Mouse (Mus musculus) embryonic facial prominence, embryonic 10.5 days (tissue): Measurements from ENCODE around the gene Eno2. TPM values are rescaled to one million over a fixed set of nuclear protein-coding genes. Genes with fewer than 3 reads are reported as not detected.
"Not testable (repeated sequence)": the region's sequence is repeated elsewhere in the genome, so short reads cannot be mapped to it uniquely, and the experiment has no call there.

Source experiments
- DNase-seq: peaks from one replicate; pipeline ENCODE4 v3.0.0-alpha.2; 2017; ENCODE audit warnings: low spot score
- H3K27ac ChIP-seq: fragments of 300-500 bp; sonication (generic); replicated peaks from 2 replicates; pipeline ENCODE4 v1.5.1; 2016; ENCODE audit warnings: mild to moderate bottlenecking
- H3K27me3 ChIP-seq: fragments of 300-500 bp; sonication (generic); replicated peaks from 2 replicates; pipeline ENCODE4 v1.6.1; 2016; ENCODE audit warnings: low read depth, mild to moderate bottlenecking; ENCODE audit not compliant: poor library complexity, severe bottlenecking
- H3K36me3 ChIP-seq: fragments of 300-500 bp; sonication (generic); replicated peaks from 2 replicates; pipeline ENCODE4 v1.6.1; 2016; ENCODE audit warnings: mild to moderate bottlenecking, moderate library complexity
- H3K4me1 ChIP-seq: fragments of 300-500 bp; sonication (generic); 2 replicates; pipeline ENCODE4 v1.6.1; 2016
- H3K4me3 ChIP-seq: fragments of 300-500 bp; sonication (generic); 2 replicates; pipeline ENCODE4 v1.5.1; 2016; ENCODE audit warnings: mild to moderate bottlenecking, moderate library complexity
- H3K9me3 ChIP-seq: fragments of 300-500 bp; sonication (generic); 2 replicates; pipeline ENCODE4 v1.6.1; 2016; ENCODE audit warnings: mild to moderate bottlenecking
- WGBS: fragments of 180-500 bp; shearing (Covaris S2); methylation state at CpG from one replicate; pipeline ENCODE4 v1.1.7; 2016; 5-methylcytosine and 5-hydroxymethylcytosine counted together
- polyA plus RNA-seq: library from polyadenylated mRNA; unstranded; fragments of >200 nt; fragmentation: Nextera tagmentation; extraction: Ambion mirVana; gene quantifications from 2 replicates; pipeline ENCODE4 v1.2.1, GENCODE M21; 2016

Gene Eno2
- polyA plus RNA-seq, 1 experiment from 2014 or later = 2.3 TPM

- peaks cover 45% of the 10 kb centered on the region for H3K36me3 ChIP-seq
- not testable (repeated sequence) for DNase-seq, H3K27me3 ChIP-seq, H3K27ac ChIP-seq, H3K9me3 ChIP-seq
- WGBS = 85% methylated on average over 11 of the region's 11 CpGs
- H3K4me1 ChIP-seq = peaks cover 75% of the 10 kb centered on the region
- H3K4me3 ChIP-seq = 0 out of 2 replicates have a peak overlapping the region, but pooled peaks have one; percentile 66
These were observed 41.3 kb upstream of the Eno2 start for GRCm38 (mm10) chr6:124810566-124811402.

- no peak for DNase-seq
- no peaks in the 10 kb centered on the region for H3K27me3 ChIP-seq
- peaks cover 36% of the 10 kb centered on the region for H3K36me3 ChIP-seq
- peaks cover 78% of the 10 kb centered on the region for H3K4me1 ChIP-seq
- 49% methylated on average over 14 of the region's 14 CpGs for WGBS
- peak overlapping the region; percentile 87 for H3K27ac ChIP-seq
- no peaks in the 10 kb centered on the region for H3K9me3 ChIP-seq
- H3K4me3 ChIP-seq = peak overlapping the region; percentile 66
These were observed 40.5 kb upstream of the Eno2 start for GRCm38 (mm10) chr6:124809775-124810538.

GRCm38 (mm10) chr6:124809052-124809774 lies 39.7 kb upstream of the Eno2 start:
- under 1% methylated on average over 35 of the region's 35 CpGs for WGBS
- H3K4me1 ChIP-seq = peaks cover 72% of the 10 kb centered on the region
- DNase-seq = peak; percentile 90

GRCm38 (mm10) chr6:124808358-124809012 lies 39.0 kb upstream of the Eno2 start, which contains the start of gene Spsb2:
TSS of gene Spsb2 (plus strand) at chr6:124808661.
- H3K9me3 ChIP-seq = no peaks in the 10 kb centered on the region
- H3K4me3 ChIP-seq = peak within 1 kb of the TSS; percentile 66
- H3K27ac ChIP-seq = peak within 1 kb of the TSS; percentile 87
- DNase-seq = peak; percentile 87
- peaks cover 33% of the 10 kb centered on the region for H3K36me3 ChIP-seq
- H3K27me3 ChIP-seq = no peaks in the 10 kb centered on the region
- WGBS = 5% methylated on average over 29 of the region's 29 CpGs
- peaks cover 70% of the 10 kb centered on the region for H3K4me1 ChIP-seq

More at GRCm38 (mm10) chr6:124809052-124809774, 39.7 kb upstream of the Eno2 start:
- Histone ChIP-seq H3K27ac (peak overlapping the region; percentile 87), H3K27me3 (no peaks in the 10 kb centered on the region), H3K9me3 (no peaks in the 10 kb centered on the region), H3K36me3 (peaks cover 33% of the 10 kb centered on the region), H3K4me3 (peak overlapping the region; percentile 66)

GRCm38 (mm10) chr6:124807986-124808357 lies 38.5 kb upstream of the Eno2 start:
- DNase-seq = no peak
- Histone ChIP-seq H3K4me3 (peak overlapping the region; percentile 66), H3K36me3 (peaks cover 33% of the 10 kb centered on the region), H3K9me3 (no peaks in the 10 kb centered on the region), H3K4me1 (peaks cover 65% of the 10 kb centered on the region), H3K27ac (peak overlapping the region; percentile 87), H3K27me3 (no peaks in the 10 kb centered on the region)
- 81% methylated on average over 6 of the region's 6 CpGs for WGBS

GRCm38 (mm10) chr6:124807366-124807765 lies 37.9 kb upstream of the Eno2 start:
- H3K27me3 ChIP-seq = no peaks in the 10 kb centered on the region
- no peak for DNase-seq
- H3K4me1 ChIP-seq = peaks cover 62% of the 10 kb centered on the region
- H3K36me3 ChIP-seq = peaks cover 27% of the 10 kb centered on the region
- no peaks in the 10 kb centered on the region for H3K9me3 ChIP-seq
- H3K27ac ChIP-seq = 0 out of 2 replicates have a peak overlapping the region, but pooled peaks have one; percentile 24
- WGBS = 87% methylated on average over 4 of the region's 4 CpGs
- H3K4me3 ChIP-seq = no peak overlapping the region

- no peak for DNase-seq
- no peaks in the 10 kb centered on the region for H3K27me3 ChIP-seq
- 75% methylated on average over 7 of the region's 7 CpGs for WGBS
- H3K4me1 ChIP-seq = peaks cover 54% of the 10 kb centered on the region
- peak overlapping the region; percentile 66 for H3K4me3 ChIP-seq
- H3K36me3 ChIP-seq = peaks cover 20% of the 10 kb centered on the region
- H3K27ac ChIP-seq = peak overlapping the region; percentile 91
- H3K9me3 ChIP-seq = no peaks in the 10 kb centered on the region
These were observed 37.1 kb upstream of the Eno2 start for GRCm38 (mm10) chr6:124806446-124807140.

- Histone ChIP-seq H3K27me3 (no peaks in the 10 kb centered on the region), H3K4me3 (peak overlapping the region; percentile 66), H3K4me1 (peaks cover 50% of the 10 kb centered on the region), H3K36me3 (peaks cover 10% of the 10 kb centered on the region), H3K27ac (peak overlapping the region; percentile 91), H3K9me3 (no peaks in the 10 kb centered on the region)
- WGBS = 1% methylated on average over 34 of the region's 34 CpGs
- peak; percentile 96 for DNase-seq
These were observed 36.2 kb upstream of the Eno2 start for GRCm38 (mm10) chr6:124805341-124806321.

- Histone ChIP-seq H3K27ac (no peak overlapping the region), H3K4me1 (peaks cover 37% of the 10 kb centered on the region), H3K4me3 (no peak overlapping the region), H3K36me3 (no peaks in the 10 kb centered on the region), H3K9me3 (no peaks in the 10 kb centered on the region), H3K27me3 (no peaks in the 10 kb centered on the region)
- DNase-seq = no peak
- 88% methylated on average over 3 of the region's 3 CpGs for WGBS
These were observed 34.9 kb upstream of the Eno2 start for GRCm38 (mm10) chr6:124804341-124804740.

GRCm38 (mm10) chr6:124803691-124804090 lies 34.2 kb upstream of the Eno2 start:
- H3K27ac ChIP-seq, H3K36me3 ChIP-seq, H3K27me3 ChIP-seq, H3K4me3 ChIP-seq, DNase-seq, H3K9me3 ChIP-seq: not testable (repeated sequence)
- peaks cover 31% of the 10 kb centered on the region for H3K4me1 ChIP-seq
- 94% methylated on average over 4 of the region's 4 CpGs for WGBS
